Mouse (Mus musculus): ENCODE measurements around the gene Plin5. TPM values are rescaled to one million over a fixed set of nuclear protein-coding genes. Genes with fewer than 3 reads are reported as not detected.

The Plin5 gene
- total and polyA plus RNA-seq, 2 experiments from 2014 or later: 4.3 to 4.8 TPM

DNA sequence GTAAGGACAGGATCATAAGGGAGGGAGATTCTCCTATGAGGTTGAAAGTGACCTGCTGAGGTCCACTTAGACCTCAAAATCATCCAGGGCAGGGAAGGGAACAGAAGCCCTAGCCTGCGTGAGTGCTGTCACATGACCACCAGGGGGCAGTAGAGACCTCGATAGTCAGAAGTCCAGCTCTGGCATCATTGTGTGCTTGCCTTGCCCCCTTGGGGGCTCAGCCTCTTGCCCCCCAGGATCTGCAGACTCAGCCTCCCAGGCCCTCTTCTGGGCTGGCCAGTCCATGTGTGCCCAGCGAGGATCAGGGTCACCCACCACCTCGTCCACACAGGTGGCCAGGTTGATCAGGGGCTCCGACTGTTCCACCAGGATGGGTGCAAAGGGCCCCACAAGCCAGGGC is 5.5 kb downstream of the Plin5 start:
- DNase-seq (ENCODE audit: low spot score) (peak; percentile 81), ATAC-seq (ENCODE audit: low FRiP score) (peak; percentile 42; the same call in 1 of the 2 replicates)
- TF ChIP-seq CTCF (IDR thresholded peaks at IDR 0.05): peak; percentile 86
- Histone ChIP-seq H3K4me3 (ENCODE audit: low read depth, low read length) (no peak overlapping the region), H3K4me2 (ENCODE audit: low read depth, low read length, poor library complexity, severe bottlenecking) (no peak overlapping the region), H3K36me3 (ENCODE audit: insufficient read depth, low read length) (no peaks in the 10 kb centered on the region), H3K27me3 (ENCODE audit: insufficient read depth, low read length) (no peaks in the 10 kb centered on the region), H3K9me3 (ENCODE audit: low read length) (no peaks in the 10 kb centered on the region), H3K27ac (ENCODE audit: low read depth, low read length) (no peak overlapping the region), H3K9ac (replicated peaks; ENCODE audit: low read length, poor library complexity, severe bottlenecking) (no peak overlapping the region), H3K4me1 (ENCODE audit: insufficient read depth, low read length) (no peaks in the 10 kb centered on the region)
- 42% methylated on average over 5 of the region's 5 CpGs for WGBS

GRCm38 (mm10) chr17:56111021-56111420 is 6.4 kb downstream of the Plin5 start:
- no peaks in the 10 kb centered on the region for H3K27me3 ChIP-seq (ENCODE audit: insufficient read depth, low read length)
- no peaks in the 10 kb centered on the region for H3K36me3 ChIP-seq (ENCODE audit: insufficient read depth, low read length)
- no peak for TF ChIP-seq CTCF (IDR thresholded peaks at IDR 0.05)
- H3K4me1 ChIP-seq (ENCODE audit: insufficient read depth, low read length): no peaks in the 10 kb centered on the region
- H3K9ac ChIP-seq (replicated peaks; ENCODE audit: low read length, poor library complexity, severe bottlenecking): no peak overlapping the region
- H3K4me2 ChIP-seq (ENCODE audit: low read depth, low read length, poor library complexity, severe bottlenecking): no peak overlapping the region
- ATAC-seq (ENCODE audit: low FRiP score) (no peak), DNase-seq (ENCODE audit: low spot score) (no peak)
- 78% methylated on average over 1 of the region's 1 CpGs for WGBS
- no peak overlapping the region for H3K27ac ChIP-seq (ENCODE audit: low read depth, low read length)
- H3K9me3 ChIP-seq (ENCODE audit: low read length): no peaks in the 10 kb centered on the region
- H3K4me3 ChIP-seq (ENCODE audit: low read depth, low read length): no peak overlapping the region

GRCm38 (mm10) chr17:56110571-56110970 is 6.8 kb downstream of the Plin5 start:
- TF ChIP-seq CTCF (IDR thresholded peaks at IDR 0.05): no peak
- WGBS: 69% methylated on average over 4 of the region's 4 CpGs

GRCm38 (mm10) chr17:56109219-56110051 is 8.0 kb downstream of the Plin5 start, which contains the start of gene Plin4:
TSS of gene Plin4 (minus strand) at chr17:56109803.
- WGBS: 68% methylated on average over 10 of the region's 10 CpGs
- ATAC-seq (ENCODE audit: low FRiP score): no peak

More at GRCm38 (mm10) chr17:56110571-56110970, 6.8 kb downstream of the Plin5 start:
- H3K36me3 ChIP-seq (ENCODE audit: insufficient read depth, low read length): no peaks in the 10 kb centered on the region
- DNase-seq (ENCODE audit: low spot score): peak; percentile 65
- H3K27me3 ChIP-seq (ENCODE audit: insufficient read depth, low read length): no peaks in the 10 kb centered on the region
- no peak for ATAC-seq (ENCODE audit: low FRiP score)
- H3K4me3 ChIP-seq (ENCODE audit: low read depth, low read length): no peak overlapping the region
- H3K9me3 ChIP-seq (ENCODE audit: low read length): no peaks in the 10 kb centered on the region
- H3K4me1 ChIP-seq (ENCODE audit: insufficient read depth, low read length): no peaks in the 10 kb centered on the region
- no peak overlapping the region for H3K4me2 ChIP-seq (ENCODE audit: low read depth, low read length, poor library complexity, severe bottlenecking)
- H3K27ac ChIP-seq (ENCODE audit: low read depth, low read length): no peak overlapping the region
- no peak overlapping the region for H3K9ac ChIP-seq (replicated peaks; ENCODE audit: low read length, poor library complexity, severe bottlenecking)

DNA sequence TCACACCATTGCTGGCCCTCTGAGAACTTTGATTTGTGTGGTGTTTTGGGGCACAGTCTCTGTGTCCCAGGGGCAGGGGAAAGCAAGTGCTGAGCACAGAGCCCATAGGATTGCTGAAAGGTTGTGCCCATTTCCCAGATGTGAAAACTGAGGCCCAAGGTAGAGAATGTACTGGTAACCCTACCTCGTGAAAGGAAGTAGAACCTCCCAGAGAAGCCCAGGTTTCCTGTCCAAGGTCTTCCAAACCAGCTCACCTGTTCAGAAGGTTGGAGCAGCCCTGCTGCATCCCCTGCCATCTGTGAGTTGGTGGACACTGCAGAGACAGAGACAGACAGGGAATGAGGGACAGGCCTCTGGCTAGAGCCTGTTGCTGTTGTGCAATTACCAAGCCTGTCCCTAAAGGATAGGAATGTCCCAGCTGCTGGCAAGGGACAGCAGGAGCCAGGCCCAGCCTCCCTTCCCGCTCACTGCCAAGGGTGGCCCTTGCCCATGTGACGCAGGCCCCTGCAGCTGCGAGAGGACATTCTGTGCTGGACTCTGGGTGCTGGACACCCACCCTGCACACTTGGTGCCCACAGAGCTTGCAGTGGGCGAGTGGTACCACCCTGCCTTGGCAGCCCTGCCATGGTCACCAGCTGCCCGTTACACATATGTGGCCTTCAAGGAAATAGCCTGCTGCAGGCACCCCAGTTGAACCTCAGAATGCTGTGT is 8.9 kb downstream of the Plin5 start:
- Histone ChIP-seq H3K36me3 (ENCODE audit: insufficient read depth, low read length) (peaks cover 5% of the 10 kb centered on the region; the same call in 1 of the 2 replicates), H3K9ac (replicated peaks; ENCODE audit: low read length, poor library complexity, severe bottlenecking) (no peak overlapping the region), H3K27ac (ENCODE audit: low read depth, low read length) (no peak overlapping the region), H3K27me3 (ENCODE audit: insufficient read depth, low read length) (no peaks in the 10 kb centered on the region), H3K4me2 (ENCODE audit: low read depth, low read length, poor library complexity, severe bottlenecking) (no peak overlapping the region), H3K9me3 (ENCODE audit: low read length) (no peaks in the 10 kb centered on the region), H3K4me1 (ENCODE audit: insufficient read depth, low read length) (no peaks in the 10 kb centered on the region), H3K4me3 (ENCODE audit: low read depth, low read length) (no peak overlapping the region)
- WGBS: 80% methylated on average over 6 of the region's 6 CpGs
- ATAC-seq (ENCODE audit: low FRiP score) (no peak; the same call in 1 of the 2 replicates), DNase-seq (ENCODE audit: low spot score) (no peak)
- no peak for TF ChIP-seq CTCF (IDR thresholded peaks at IDR 0.05)

More at GRCm38 (mm10) chr17:56109219-56110051, 8.0 kb downstream of the Plin5 start, which contains the start of gene Plin4:
- H3K9me3 ChIP-seq (ENCODE audit: low read length): no peaks in the 10 kb centered on the region
- no peak for TF ChIP-seq CTCF (IDR thresholded peaks at IDR 0.05)
- H3K27ac ChIP-seq (ENCODE audit: low read depth, low read length): no peak within 1 kb of the TSS
- H3K4me3 ChIP-seq (ENCODE audit: low read depth, low read length): no peak within 1 kb of the TSS
- H3K4me2 ChIP-seq (ENCODE audit: low read depth, low read length, poor library complexity, severe bottlenecking): no peak within 1 kb of the TSS
- no peak for DNase-seq (ENCODE audit: low spot score)
- no peak within 1 kb of the TSS for H3K9ac ChIP-seq (replicated peaks; ENCODE audit: low read length, poor library complexity, severe bottlenecking)
- H3K27me3 ChIP-seq (ENCODE audit: insufficient read depth, low read length): no peaks in the 10 kb centered on the region
- H3K36me3 ChIP-seq (ENCODE audit: insufficient read depth, low read length): no peaks in the 10 kb centered on the region
- no peaks in the 10 kb centered on the region for H3K4me1 ChIP-seq (ENCODE audit: insufficient read depth, low read length)

GRCm38 (mm10) chr17:56107736-56108135 is 9.7 kb downstream of the Plin5 start:
- Histone ChIP-seq H3K27me3 (ENCODE audit: insufficient read depth, low read length) (no peaks in the 10 kb centered on the region), H3K4me2 (ENCODE audit: low read depth, low read length, poor library complexity, severe bottlenecking) (no peak overlapping the region), H3K4me3 (ENCODE audit: low read depth, low read length) (no peak overlapping the region), H3K4me1 (ENCODE audit: insufficient read depth, low read length) (no peaks in the 10 kb centered on the region), H3K36me3 (ENCODE audit: insufficient read depth, low read length) (peaks cover 12% of the 10 kb centered on the region; the same call in 1 of the 2 replicates), H3K9me3 (ENCODE audit: low read length) (no peaks in the 10 kb centered on the region), H3K9ac (replicated peaks; ENCODE audit: low read length, poor library complexity, severe bottlenecking) (no peak overlapping the region), H3K27ac (ENCODE audit: low read depth, low read length) (no peak overlapping the region)
- WGBS: 66% methylated on average over 2 of the region's 2 CpGs
- no peak for ATAC-seq (ENCODE audit: low FRiP score)
- DNase-seq (ENCODE audit: low spot score): no peak
- no peak for TF ChIP-seq CTCF (IDR thresholded peaks at IDR 0.05)
